Mouse (Mus musculus) MEL (cell line): ENCODE measurements at regions not wholly inside any gene's neighbourhood (a gene's known extent, or its start where the extent isn't known, plus 50 kb on each side); places are given as distances from the start of the nearest gene placed in this dataset.

ENCODE experiments used
- DNase-seq: peaks from one replicate; pipeline ENCODE4 v3.0.0; 2011; ENCODE audit warnings: low read depth, low spot score
- H3K27ac ChIP-seq: 2 replicates; pipeline ENCODE4 v1.5.1; 2012; ENCODE audit warnings: low read depth, mild to moderate bottlenecking, control low read depth, low read length, moderate library complexity; ENCODE audit not compliant: control insufficient read depth
- H3K27me3 ChIP-seq, 2 experiments: fragments of 150-350 bp in 1 of 2; sonication (generic) in 1 of 2; 2 replicates each; pipeline ENCODE4 v1.6.1; 2012; ENCODE audit warnings: low read length in 2 of 2, mild to moderate bottlenecking in 2 of 2, improper control_type of control experiment in 1 of 2, moderate library complexity in 1 of 2; ENCODE audit not compliant: insufficient read depth in 2 of 2, control insufficient read depth in 1 of 2
- H3K36me3 ChIP-seq, 2 experiments: 2 replicates each; pipeline ENCODE4 v1.6.1; 2012 to 2014; ENCODE audit warnings: low read length in 2 of 2, improper control_type of control experiment in 1 of 2, inconsistent platforms in 1 of 2, mild to moderate bottlenecking in 1 of 2; ENCODE audit not compliant: insufficient read depth in 2 of 2, control insufficient read depth in 1 of 2
- H3K4me1 ChIP-seq, 2 experiments: fragments of 150-350 bp in 1 of 2; sonication (generic) in 1 of 2; 2 replicates each; pipeline ENCODE4 v1.6.1; 2012; ENCODE audit warnings: low read length in 2 of 2, improper control_type of control experiment in 1 of 2, mild to moderate bottlenecking in 1 of 2; ENCODE audit not compliant: insufficient read depth in 2 of 2, control insufficient read depth in 1 of 2
- H3K4me3 ChIP-seq, 2 experiments: fragments of 150-350 bp in 1 of 2; sonication (generic) in 1 of 2; 2 replicates each; pipeline ENCODE4 v1.5.1; 2012; ENCODE audit warnings: low read depth in 2 of 2, low read length in 2 of 2, mild to moderate bottlenecking in 2 of 2, moderate library complexity in 2 of 2, control low read depth in 1 of 2, improper control_type of control experiment in 1 of 2; ENCODE audit not compliant: control insufficient read depth in 1 of 2, insufficient read depth in 1 of 2
- H3K79me2 ChIP-seq: 2 replicates; pipeline ENCODE4 v1.6.1; 2012; ENCODE audit warnings: mild to moderate bottlenecking, low read length, moderate library complexity; ENCODE audit not compliant: control insufficient read depth, poor library complexity, insufficient read depth
- H3K9ac ChIP-seq: 2 replicates; pipeline ENCODE4 v1.6.1; 2012; ENCODE audit warnings: low read depth, mild to moderate bottlenecking, control low read depth, low read length, moderate library complexity; ENCODE audit not compliant: control insufficient read depth, poor library complexity, severe bottlenecking
- H3K9me3 ChIP-seq: fragments of 150-350 bp; sonication (generic); replicated peaks from 2 replicates; pipeline ENCODE4 v1.6.1; 2012; ENCODE audit warnings: mild to moderate bottlenecking, low read length, improper control_type of control experiment, moderate library complexity; ENCODE audit not compliant: insufficient read depth
- BHLHE40 ChIP-seq: IDR thresholded peaks from 2 replicates; pipeline ENCODE4 v1.6.1; 2012; ENCODE audit warnings: low read depth, mild to moderate bottlenecking, inconsistent platforms, low read length, improper control_type of control experiment, borderline replicate concordance
- CHD1 ChIP-seq: IDR thresholded peaks from 2 replicates; pipeline ENCODE4 v1.6.1; 2012; ENCODE audit warnings: low read depth, mild to moderate bottlenecking, inconsistent platforms, low read length, improper control_type of control experiment
- CHD2 ChIP-seq: IDR thresholded peaks from 2 replicates; pipeline ENCODE4 v1.6.1; 2011; ENCODE audit warnings: low read length, improper control_type of control experiment
- CTCF ChIP-seq, 3 experiments: IDR thresholded peaks in 2 of 3; conservative IDR thresholded peaks in 1 of 3; 2 replicates each; pipeline ENCODE4 v1.5.1; 2011 to 2012; ENCODE audit warnings: low read length in 3 of 3, low read depth in 2 of 3, mild to moderate bottlenecking in 2 of 3, improper control_type of control experiment in 1 of 3, inconsistent platforms in 1 of 3, mixed read lengths in 1 of 3, moderate library complexity in 1 of 3; ENCODE audit not compliant: control insufficient read depth in 1 of 3, insufficient read depth in 1 of 3, poor library complexity in 1 of 3, severe bottlenecking in 1 of 3
- E2F4 ChIP-seq: IDR thresholded peaks from 2 replicates; pipeline ENCODE4 v1.6.1; 2011; ENCODE audit warnings: low read depth, low read length, improper control_type of control experiment, borderline replicate concordance
- ELF1 ChIP-seq: IDR thresholded peaks from 2 replicates; pipeline ENCODE4 v1.6.1; 2014; ENCODE audit warnings: low read depth, mild to moderate bottlenecking, inconsistent platforms, low read length, improper control_type of control experiment, moderate library complexity
- EP300 ChIP-seq, 2 experiments: IDR thresholded peaks; 2 replicates each; pipeline ENCODE4 v1.6.1; 2011; ENCODE audit warnings: improper control_type of control experiment in 2 of 2, low read length in 2 of 2, low read depth in 1 of 2, mild to moderate bottlenecking in 1 of 2
- GABPA ChIP-seq: IDR thresholded peaks from 2 replicates; pipeline ENCODE4 v1.6.1; 2012; ENCODE audit warnings: low read depth, mild to moderate bottlenecking, inconsistent platforms, low read length, improper control_type of control experiment, moderate library complexity
- JUND ChIP-seq: IDR thresholded peaks from 2 replicates; pipeline ENCODE4 v1.6.1; 2011; ENCODE audit warnings: low read depth, mild to moderate bottlenecking, improper control_type of control experiment, low read length
- KAT2A ChIP-seq: conservative IDR thresholded peaks from 2 replicates; pipeline ENCODE4 v1.6.1; 2012; ENCODE audit warnings: low read depth, low read length, improper control_type of control experiment, inconsistent platforms
- MAFK ChIP-seq: IDR thresholded peaks from 2 replicates; pipeline ENCODE4 v1.6.1; 2011; ENCODE audit warnings: low read depth, mild to moderate bottlenecking, low read length, improper control_type of control experiment, borderline replicate concordance
- MAX ChIP-seq: IDR thresholded peaks from 2 replicates; pipeline ENCODE4 v1.6.1; 2011; ENCODE audit warnings: low read length, improper control_type of control experiment
- MEF2A ChIP-seq: IDR thresholded peaks from 2 replicates; pipeline ENCODE4 v1.6.1; 2014; ENCODE audit warnings: low read depth, mild to moderate bottlenecking, inconsistent platforms, low read length, improper control_type of control experiment; ENCODE audit not compliant: poor library complexity, insufficient replicate concordance, severe bottlenecking; ENCODE audit errors: extremely low read depth
- MXI1 ChIP-seq: IDR thresholded peaks from 2 replicates; pipeline ENCODE4 v1.6.1; 2011; ENCODE audit warnings: mild to moderate bottlenecking, low read depth, low read length, improper control_type of control experiment
- MYB ChIP-seq: IDR thresholded peaks from 2 replicates; pipeline ENCODE4 v1.6.1; 2011; ENCODE audit warnings: mild to moderate bottlenecking, low read depth, low read length, improper control_type of control experiment
- MYC ChIP-seq: IDR thresholded peaks from 2 replicates; pipeline ENCODE4 v1.6.1; 2011; ENCODE audit warnings: low read depth, mild to moderate bottlenecking, low read length, improper control_type of control experiment, moderate library complexity
- NELFE ChIP-seq: IDR thresholded peaks from 2 replicates; pipeline ENCODE4 v1.6.1; 2011; ENCODE audit warnings: low read depth, low read length, improper control_type of control experiment
- NRF1 ChIP-seq: IDR thresholded peaks from 2 replicates; pipeline ENCODE4 v1.6.1; 2014; ENCODE audit warnings: low read depth, mild to moderate bottlenecking, inconsistent platforms, low read length, improper control_type of control experiment, moderate library complexity; ENCODE audit not compliant: poor library complexity, insufficient read depth, severe bottlenecking
- POLR2A ChIP-seq, 2 experiments: IDR thresholded peaks; 2 replicates each; pipeline ENCODE4 v1.6.1; 2011 to 2012; ENCODE audit warnings: low read length in 2 of 2, mild to moderate bottlenecking in 2 of 2, control low read depth in 1 of 2, improper control_type of control experiment in 1 of 2, low read depth in 1 of 2, moderate library complexity in 1 of 2; ENCODE audit not compliant: control insufficient read depth in 1 of 2, insufficient read depth in 1 of 2, poor library complexity in 1 of 2
- POLR2AphosphoS2 ChIP-seq: IDR thresholded peaks from 2 replicates; pipeline ENCODE4 v1.6.1; 2011; ENCODE audit warnings: low read length, improper control_type of control experiment
- POLR2AphosphoS5 ChIP-seq: IDR thresholded peaks from 2 replicates; pipeline ENCODE4 v1.6.1; 2012; ENCODE audit warnings: low read depth, borderline replicate concordance, mild to moderate bottlenecking, inconsistent platforms, low read length, moderate library complexity, mixed read lengths
- RAD21 ChIP-seq: IDR thresholded peaks from 2 replicates; pipeline ENCODE4 v1.6.1; 2011; ENCODE audit warnings: mild to moderate bottlenecking, low read depth, low read length, improper control_type of control experiment
- RCOR1 ChIP-seq: IDR thresholded peaks from 2 replicates; pipeline ENCODE4 v1.6.1; 2012; ENCODE audit warnings: low read depth, mild to moderate bottlenecking, inconsistent platforms, low read length, improper control_type of control experiment
- SIN3A ChIP-seq: IDR thresholded peaks from 2 replicates; pipeline ENCODE4 v1.6.1; 2012; ENCODE audit warnings: low read length, improper control_type of control experiment, inconsistent platforms
- SMC3 ChIP-seq: IDR thresholded peaks from 2 replicates; pipeline ENCODE4 v1.6.1; 2011; ENCODE audit warnings: low read depth, low read length, improper control_type of control experiment
- TAL1 ChIP-seq: IDR thresholded peaks from 2 replicates; pipeline ENCODE4 v1.6.1; 2012; ENCODE audit warnings: mild to moderate bottlenecking, inconsistent platforms, low read length, moderate library complexity, mixed read lengths
- TBP ChIP-seq: IDR thresholded peaks from 2 replicates; pipeline ENCODE4 v1.8.0; 2011; ENCODE audit warnings: low read depth, low read length, improper control_type of control experiment
- TCF12 ChIP-seq: IDR thresholded peaks from 2 replicates; pipeline ENCODE4 v1.6.1; 2014; ENCODE audit warnings: low read depth, mild to moderate bottlenecking, inconsistent platforms, low read length, improper control_type of control experiment, moderate library complexity
- UBTF ChIP-seq: IDR thresholded peaks from 2 replicates; pipeline ENCODE4 v1.6.1; 2012; ENCODE audit warnings: low read depth, mild to moderate bottlenecking, inconsistent platforms, low read length, improper control_type of control experiment, moderate library complexity, borderline replicate concordance; ENCODE audit not compliant: insufficient read depth
- USF1 ChIP-seq: IDR thresholded peaks from 2 replicates; pipeline ENCODE4 v1.6.1; 2014; ENCODE audit warnings: low read depth, mild to moderate bottlenecking, inconsistent platforms, low read length, improper control_type of control experiment, moderate library complexity
- USF2 ChIP-seq, 2 experiments: IDR thresholded peaks; 2 replicates each; pipeline ENCODE4 v1.6.1; 2011 to 2012; ENCODE audit warnings: improper control_type of control experiment in 2 of 2, low read length in 2 of 2, borderline replicate concordance in 1 of 2, inconsistent platforms in 1 of 2, low read depth in 1 of 2, mild to moderate bottlenecking in 1 of 2; ENCODE audit not compliant: insufficient read depth in 1 of 2
- ZC3H11A ChIP-seq: IDR thresholded peaks from 2 replicates; pipeline ENCODE4 v1.6.1; 2012; ENCODE audit warnings: low read depth, mild to moderate bottlenecking, inconsistent platforms, low read length, improper control_type of control experiment
- ZKSCAN1 ChIP-seq: IDR thresholded peaks from 2 replicates; pipeline ENCODE4 v1.6.1; 2012; ENCODE audit warnings: low read depth, mild to moderate bottlenecking, inconsistent platforms, low read length, improper control_type of control experiment, moderate library complexity
- ZMIZ1 ChIP-seq: IDR thresholded peaks from 2 replicates; pipeline ENCODE4 v1.6.1; 2012; ENCODE audit warnings: low read depth, mild to moderate bottlenecking, inconsistent platforms, low read length, improper control_type of control experiment, moderate library complexity
- ZNF384 ChIP-seq: IDR thresholded peaks from 2 replicates; pipeline ENCODE4 v1.6.1; 2012; ENCODE audit warnings: low read depth, mild to moderate bottlenecking, inconsistent platforms, low read length, improper control_type of control experiment

DNA sequence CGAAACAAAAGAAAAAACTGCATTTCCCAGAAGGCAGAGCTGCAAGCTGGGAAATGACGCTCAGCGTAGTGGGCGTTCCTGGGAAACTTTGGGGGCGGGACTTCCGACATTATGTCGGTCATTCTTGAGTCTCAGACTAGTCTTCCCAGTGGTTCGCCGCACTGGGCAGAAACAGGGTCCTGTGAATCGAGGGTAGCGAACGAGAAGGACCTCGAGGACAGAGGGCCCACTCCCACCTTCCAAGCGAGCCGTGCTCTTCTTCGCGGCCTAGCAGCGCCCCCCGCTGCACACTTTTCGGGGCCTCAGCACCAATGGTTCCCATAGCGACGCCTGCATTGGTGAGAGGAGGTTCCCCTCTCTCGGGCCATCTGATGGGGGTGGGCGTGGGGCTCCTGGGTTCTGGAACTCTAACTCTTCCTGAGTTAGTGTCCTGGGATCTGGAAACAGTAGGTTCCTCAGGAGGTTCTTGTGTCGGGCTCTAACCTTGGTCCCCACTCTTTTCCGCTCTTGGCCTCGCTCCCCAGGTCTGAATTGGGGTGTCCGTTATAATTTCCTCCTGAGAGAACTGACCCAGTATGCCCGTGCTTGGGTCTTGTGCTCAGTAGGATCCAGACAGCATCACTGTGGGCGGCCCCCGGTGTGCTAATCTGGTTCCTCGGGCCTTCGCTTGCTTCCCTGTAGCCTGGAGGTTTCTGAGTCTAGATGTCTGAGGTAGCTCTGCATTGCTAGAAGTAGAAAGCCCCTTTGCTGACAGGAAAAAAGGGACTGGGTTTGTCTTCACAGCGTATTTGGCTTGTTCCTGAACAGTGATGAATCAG, 52.8 kb upstream of the Gramd1a start:
- peak; percentile 92 for DNase-seq
- H3K9ac ChIP-seq, result peak overlapping the region; percentile 88
- H3K27me3 ChIP-seq, result no peaks in the 10 kb centered on the region
- no peaks in the 10 kb centered on the region for H3K9me3 ChIP-seq
- peaks cover 2 to 12% of the 10 kb centered on the region in 2 experiments; a peak in 2 of 4 replicates for H3K4me1 ChIP-seq
- H3K27ac ChIP-seq, result no peak overlapping the region
- peaks cover 0 to 8% of the 10 kb centered on the region in 2 experiments; a peak in 2 of 4 replicates for H3K36me3 ChIP-seq
- peaks cover 6% of the 10 kb centered on the region for H3K79me2 ChIP-seq
- H3K4me3 ChIP-seq, result peak overlapping the region; percentile 96 to 100
- TF ChIP-seq CTCF (IDR thresholded peaks at IDR 0.05 in 2 of 3, conservative IDR thresholded peaks at IDR 0.05 in 1 of 3; ENCODE audit: control insufficient read depth in 1 of 3, insufficient read depth in 1 of 3, low read depth in 2 of 3, low read length in 3 of 3, poor library complexity in 1 of 3, severe bottlenecking in 1 of 3) (0 out of 6 replicates have a peak, but pooled peaks of 1 of the 3 experiments have one; percentile 16), ZMIZ1 (no peak), MYB (no peak), RAD21 (no peak), TCF12 (0 out of 2 replicates have a peak, but pooled peaks have one; percentile 14), ZC3H11A (no peak), MYC (no peak), MEF2A (no peak), EP300 (IDR thresholded peaks at IDR 0.05; ENCODE audit: low read depth in 1 of 2, low read length in 2 of 2) (no peak), KAT2A (peak; percentile 87), MAX (no peak), BHLHE40 (no peak), USF2 (IDR thresholded peaks at IDR 0.05; ENCODE audit: borderline replicate concordance in 1 of 2, insufficient read depth in 1 of 2, low read depth in 1 of 2, low read length in 2 of 2) (no peak), ELF1 (peak; percentile 47; the same call in 1 of the 2 replicates), ZNF384 (no peak), E2F4 (no peak), RCOR1 (0 out of 2 replicates have a peak, but pooled peaks have one; percentile 18), MAFK (no peak), UBTF (no peak), USF1 (no peak), MXI1 (0 out of 2 replicates have a peak, but pooled peaks have one; percentile 13), SMC3 (no peak), ZKSCAN1 (no peak), SIN3A (peak; percentile 71), CHD2 (no peak), GABPA (no peak), NELFE (peak; percentile 43; the same call in 1 of the 2 replicates), JUND (no peak), TBP (peak; percentile 66), NRF1 (no peak), POLR2A (IDR thresholded peaks at IDR 0.05; ENCODE audit: control insufficient read depth in 1 of 2, insufficient read depth in 1 of 2, low read depth in 1 of 2, low read length in 2 of 2, poor library complexity in 1 of 2) (peak in 1 of 2 experiments; percentile 61; a peak in 2 of 4 replicates), POLR2AphosphoS5 (no peak), CHD1 (no peak), POLR2AphosphoS2 (no peak), TAL1 (no peak)
